Mouse (Mus musculus) thymus, adult 2 months (tissue): ENCODE results near the gene Tatdn2.

Experiments
- CTCF ChIP-seq: fragments of 200-500 bp; IDR thresholded peaks from 2 replicates; pipeline ENCODE4 v1.5.1; 2012; ENCODE audit warnings: mild to moderate bottlenecking, control low read depth, low read length, moderate library complexity, borderline replicate concordance; ENCODE audit not compliant: control insufficient read depth, poor library complexity, insufficient read depth; ENCODE audit errors: extremely low read depth
- POLR2A ChIP-seq: fragments of 200-500 bp; IDR thresholded peaks from 2 replicates; pipeline ENCODE4 v1.6.1; 2012; ENCODE audit warnings: mild to moderate bottlenecking, low read length, control low read depth, moderate library complexity; ENCODE audit not compliant: control insufficient read depth, poor library complexity, insufficient read depth; ENCODE audit errors: extremely low read depth

- TF ChIP-seq CTCF (no peak), POLR2A (no peak)
Observed at GRCm38 (mm10) chr6:113661353-113662241, 35.3 kb upstream of the Tatdn2 start.
